Mouse (Mus musculus) myocyte (in vitro differentiated cells): ENCODE measurements at regions not wholly inside any gene's neighbourhood (a gene's known extent, or its start where the extent isn't known, plus 50 kb on each side); places are given as distances from the start of the nearest gene placed in this dataset.

Experiments
- E2F4 ChIP-seq: IDR thresholded peaks from one replicate; pipeline ENCODE4 v1.6.1; 2011; ENCODE audit warnings: mild to moderate bottlenecking, control low read depth, moderate library complexity; ENCODE audit not compliant: insufficient read depth
- POLR2A ChIP-seq: IDR thresholded peaks from one replicate; pipeline ENCODE4 v1.6.1; 2011; ENCODE audit warnings: low read depth, mild to moderate bottlenecking, control low read depth, moderate library complexity; ENCODE audit not compliant: insufficient read length
- POLR2AphosphoS2 ChIP-seq: IDR thresholded peaks from one replicate; pipeline ENCODE4 v1.6.1; 2011; ENCODE audit warnings: low read depth, control low read depth; ENCODE audit not compliant: insufficient read length

DNA sequence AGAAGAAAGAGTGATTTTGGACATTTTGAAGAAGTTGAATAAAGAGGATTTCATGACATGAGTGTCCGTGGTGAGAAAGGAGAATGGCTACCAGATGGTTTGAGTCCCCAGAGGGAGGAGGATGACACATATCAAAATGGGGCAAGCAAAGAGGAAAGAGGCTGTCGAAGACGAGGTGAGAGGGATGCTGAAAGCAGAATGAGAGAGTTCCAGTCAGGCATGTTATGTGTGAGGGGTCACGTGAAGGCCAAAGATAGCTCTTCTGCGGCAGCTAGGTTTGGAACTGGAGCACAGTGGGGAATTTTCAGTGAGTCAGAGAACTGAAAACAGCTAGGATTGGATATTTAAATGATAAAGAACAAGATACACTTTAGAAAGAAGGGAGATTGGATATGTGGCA lies 193.3 kb upstream of the Tmc3 start:
- TF ChIP-seq POLR2AphosphoS2 (no peak), E2F4 (no peak), POLR2A (no peak)
